Mouse (Mus musculus) bone marrow macrophage, adult 2 months (primary cell): Measurements from ENCODE around the gene Mb.

Experiments used
- CTCF ChIP-seq: IDR thresholded peaks from 2 replicates; pipeline ENCODE4 v1.5.1; 2012; ENCODE audit warnings: low read depth, mild to moderate bottlenecking, low read length, moderate library complexity
- POLR2A ChIP-seq: IDR thresholded peaks from 2 replicates; pipeline ENCODE4 v1.6.1; 2012; ENCODE audit warnings: mild to moderate bottlenecking, low read depth, low read length, borderline replicate concordance

GRCm38 (mm10) chr15:77014985-77015384 lies 35.5 kb downstream of the Mb start:
- TF ChIP-seq POLR2A: no peak
- no peak for TF ChIP-seq CTCF
